Mouse (Mus musculus) liver, embryonic 14.5 days (tissue): ENCODE results near the gene Zfp202.

Source experiments
- CTCF ChIP-seq: IDR thresholded peaks from 2 replicates; pipeline ENCODE4 v1.5.1; 2016; ENCODE audit warnings: antibody characterized with exemption, low read depth, control low read depth
- EP300 ChIP-seq: IDR thresholded peaks from 2 replicates; pipeline ENCODE4 v1.6.1; 2016; ENCODE audit warnings: antibody characterized with exemption, low read depth

DNA sequence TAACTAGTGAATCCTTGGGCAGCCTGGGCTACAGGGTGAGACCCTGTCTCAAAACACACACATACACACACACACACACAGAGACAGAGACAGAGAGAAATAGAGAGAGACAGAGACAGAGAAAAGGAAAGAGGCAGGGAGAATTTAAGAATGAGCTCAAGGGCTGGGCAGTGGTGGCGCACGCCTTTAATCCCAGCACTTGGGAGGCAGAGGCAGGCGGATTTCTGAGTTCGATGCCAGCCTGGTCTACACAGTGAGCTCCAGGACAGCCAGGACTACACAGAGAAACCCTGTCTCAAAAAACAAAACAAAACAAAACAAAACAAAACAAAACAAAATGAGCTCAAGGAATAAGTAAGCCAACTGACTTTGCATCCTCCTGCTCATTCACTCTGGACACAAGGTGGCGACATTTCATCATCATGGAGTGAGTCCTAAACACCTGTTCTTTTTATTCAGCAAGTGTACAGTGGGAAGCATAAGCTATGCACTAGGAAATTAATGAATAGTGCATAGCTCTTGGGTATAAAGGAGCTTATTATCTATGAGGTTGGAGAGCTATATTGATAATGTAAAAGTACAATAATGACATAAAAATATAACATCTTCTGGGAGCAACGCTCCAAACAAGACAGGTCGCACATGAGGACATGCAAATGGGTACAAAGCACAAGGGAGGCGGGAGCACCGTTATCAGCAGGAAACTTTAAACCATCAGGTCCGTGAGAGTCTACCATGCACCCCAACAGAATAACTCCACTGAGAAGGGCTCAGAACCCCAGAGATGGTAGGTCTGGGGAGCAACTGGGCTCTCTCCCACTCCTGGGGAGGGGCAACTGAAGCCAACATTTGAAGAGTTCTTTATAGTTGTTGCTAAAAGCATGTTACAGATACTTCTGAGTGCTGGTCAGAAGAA lies 36.0 kb downstream of the Zfp202 start:
- TF ChIP-seq CTCF (peak; percentile 62), EP300 (no peak)
